ENCODE assay signal across 10 mouse cellular contexts in genomic region chr19:45574339-45574898, GRCm38 (mm10). TPM values are rescaled to one million over a fixed set of nuclear protein-coding genes. Genes with fewer than 3 reads are reported as not detected.
DNase-seq lines count a peak whose midpoint lies in the region; ATAC-seq and TF ChIP-seq lines count a peak whose summit lies in the region.
"Had no signal": no experiment of that assay in that cellular context is flagged by ENCODE, and none has a peak within 500 bp of the region (broad histone marks: within the 10 kb centered on the region; RNA-seq: fewer than 3 reads in every experiment).

No protein-coding gene starts in this region.

- H3K4me3 ChIP-seq in heart, embryonic 16.5 days (ENCODE audit: low read length), result no peak overlapping the region
- H3K4me3 ChIP-seq in megakaryocyte, embryonic 14.5 days (replicated peaks), result peak overlapping the region; percentile 62
- H3K4me3 ChIP-seq in bone marrow, adult 2 months (replicated peaks; ENCODE audit: control insufficient read depth, low read depth, low read length), result no peak overlapping the region
- no peak overlapping the region for H3K4me3 ChIP-seq in left cerebral cortex, adult 2 months
- H3K4me3 ChIP-seq: limb, embryonic 13.5 days had no signal

- DNase-seq in heart, adult 9 months (ENCODE audit: low spot score in 2 of 2), result no peak
- peak; percentile 34 for DNase-seq in lung, postnatal 10 days
- no peak for DNase-seq in adrenal gland, postnatal 36 days
- no peak for DNase-seq in left cerebral cortex, adult 2 months (ENCODE audit: extremely low spot score in 1 of 2, low spot score in 2 of 2)

- no peak for TF ChIP-seq POLR2A in bone marrow, adult 2 months (IDR thresholded peaks at IDR 0.05; ENCODE audit: borderline replicate concordance, control insufficient read depth, low read depth, low read length)

- TF ChIP-seq CTCF in bone marrow, adult 2 months (IDR thresholded peaks at IDR 0.05; ENCODE audit: control insufficient read depth, insufficient read depth, low read length), result no peak
- TF ChIP-seq CTCF in left cerebral cortex, adult 2 months (IDR thresholded peaks at IDR 0.05), result no peak

- intact Hi-C loops in left cerebral cortex, adult 2 months (cut with DNase I), result loop anchor here (2.0 to 10.0 kb wide), 2 partner anchors 172 to 440 kb away; no protein-coding TSS in a partner anchor

- ATAC-seq in heart, embryonic 16.5 days (replicated peaks; ENCODE audit: extremely low read depth, insufficient read depth, low FRiP score), result no peak
- no peak for ATAC-seq in megakaryocyte, adult 5-6 weeks (ENCODE audit: poor library complexity, severe bottlenecking)

- H3K9me3 ChIP-seq in heart, embryonic 16.5 days (replicated peaks; ENCODE audit: control insufficient read depth, low read length), result no peaks in the 10 kb centered on the region
- H3K9me3 ChIP-seq in megakaryocyte, embryonic 14.5 days, result no peaks in the 10 kb centered on the region
- H3K9me3 ChIP-seq: G1E; limb, embryonic 13.5 days had no signal

- H3K27ac ChIP-seq in heart, embryonic 16.5 days (ENCODE audit: low read length), result peak overlapping the region; percentile 27; the same call in 1 of the 2 replicates
- peak overlapping the region; percentile 89; the same call in 1 of the 2 replicates for H3K27ac ChIP-seq in bone marrow, adult 2 months (ENCODE audit: control insufficient read depth, insufficient read depth, low read depth, low read length, poor library complexity)
- H3K27ac ChIP-seq in left cerebral cortex, adult 2 months, result no peak overlapping the region

- WGBS in heart, embryonic 16.5 days, result 53% methylated on average over 7 of the region's 7 CpGs
- WGBS in bone marrow, adult 2 months, result 28% methylated on average over 7 of the region's 7 CpGs

- H3K4me1 ChIP-seq in heart, embryonic 16.5 days (ENCODE audit: control insufficient read depth, insufficient read depth, low read length), result peaks cover 28% of the 10 kb centered on the region
- peaks cover 52% of the 10 kb centered on the region for H3K4me1 ChIP-seq in megakaryocyte, embryonic 14.5 days
- peaks cover 12% of the 10 kb centered on the region for H3K4me1 ChIP-seq in bone marrow, adult 2 months (ENCODE audit: control insufficient read depth, insufficient read depth, low read length)

- no peak overlapping the region for H3K9ac ChIP-seq in heart, embryonic 16.5 days (ENCODE audit: low read length)
- H3K9ac ChIP-seq: limb, embryonic 13.5 days had no signal

- H3K4me2 ChIP-seq in heart, embryonic 16.5 days (ENCODE audit: low read depth, low read length), result no peak overlapping the region

- H3K27me3 ChIP-seq in heart, embryonic 16.5 days (ENCODE audit: control insufficient read depth, insufficient read depth, low read length), result no peaks in the 10 kb centered on the region
- no peaks in the 10 kb centered on the region for H3K27me3 ChIP-seq in megakaryocyte, embryonic 14.5 days (replicated peaks)
- H3K27me3 ChIP-seq: limb, embryonic 13.5 days had no signal

- peaks cover 12% of the 10 kb centered on the region for H3K36me3 ChIP-seq in heart, embryonic 16.5 days (ENCODE audit: control insufficient read depth, insufficient read depth)
- H3K36me3 ChIP-seq in megakaryocyte, embryonic 14.5 days (replicated peaks; ENCODE audit: low read length), result peaks cover 91% of the 10 kb centered on the region

RNA-seq across cellular contexts. Expression of gene Gm17018, which starts 14.0 kb away (rescaled TPM):
- 32.0 and 33.8 TPM in 2 replicates for polyA plus RNA-seq in heart, embryonic 16.5 days (2015; fragmentation: Nextera tagmentation; extraction: Ambion mirVana)
- 32.0 and 59.1 TPM in 2 replicates for polyA plus RNA-seq in megakaryocyte, embryonic 14.5 days (2012; ENCODE audit: insufficient read depth, low replicate concordance)
- total RNA-seq in megakaryocyte, adult 5-6 weeks (2015), result 22.6 and 23.8 TPM in 2 replicates
- 13.5 and 15.3 TPM in 2 replicates for total RNA-seq in megakaryocyte, adult 5-6 weeks (2017)
- polyA plus RNA-seq in bone marrow, adult 2 months (2011; ENCODE audit: insufficient read depth, insufficient read length, low replicate concordance, missing spikeins), result 16.1 and 32.6 TPM in 2 replicates
- 10 to 100 TPM; 30.3 to 30.5 TPM for total RNA-seq in adrenal gland, postnatal 36 days (2021)
- total RNA-seq in left cerebral cortex, adult 2 months (2021), result 10 to 100 TPM; 76.2 to 79.1 TPM

RNA-seq across cellular contexts. Expression of gene Poll, which starts 14.1 kb away (rescaled TPM):
- 13.4 and 14.5 TPM in 2 replicates for polyA plus RNA-seq in heart, embryonic 16.5 days (2015; fragmentation: Nextera tagmentation; extraction: Ambion mirVana)
- polyA plus RNA-seq in megakaryocyte, embryonic 14.5 days (2012; ENCODE audit: insufficient read depth, low replicate concordance), result 7.5 and 15.4 TPM in 2 replicates
- total RNA-seq in megakaryocyte, adult 5-6 weeks (2015), result 3.2 and 3.7 TPM in 2 replicates
- total RNA-seq in megakaryocyte, adult 5-6 weeks (2017), result 6.7 and 7.4 TPM in 2 replicates
- polyA plus RNA-seq in bone marrow, adult 2 months (2011; ENCODE audit: insufficient read depth, insufficient read length, low replicate concordance, missing spikeins), result 2.1 and 5.2 TPM in 2 replicates
- total RNA-seq in adrenal gland, postnatal 36 days (2021), result 10 to 100 TPM; 10.8 to 13.9 TPM
- total RNA-seq in left cerebral cortex, adult 2 months (2021), result 10 to 100 TPM in 1 of 2 experiments, 1 to 10 TPM in 1; 9.7 to 10.3 TPM
